Mouse (Mus musculus): ENCODE results near the gene Usp24. TPM values are rescaled to one million over a fixed set of nuclear protein-coding genes. Genes with fewer than 3 reads are reported as not detected.
A peak's percentile ranks its signal among the peaks of the same experiment; 100 is the strongest.

Usp24 gene
- polyA plus RNA-seq, 1 experiment from 2014 or later: 9.1 TPM

DNA sequence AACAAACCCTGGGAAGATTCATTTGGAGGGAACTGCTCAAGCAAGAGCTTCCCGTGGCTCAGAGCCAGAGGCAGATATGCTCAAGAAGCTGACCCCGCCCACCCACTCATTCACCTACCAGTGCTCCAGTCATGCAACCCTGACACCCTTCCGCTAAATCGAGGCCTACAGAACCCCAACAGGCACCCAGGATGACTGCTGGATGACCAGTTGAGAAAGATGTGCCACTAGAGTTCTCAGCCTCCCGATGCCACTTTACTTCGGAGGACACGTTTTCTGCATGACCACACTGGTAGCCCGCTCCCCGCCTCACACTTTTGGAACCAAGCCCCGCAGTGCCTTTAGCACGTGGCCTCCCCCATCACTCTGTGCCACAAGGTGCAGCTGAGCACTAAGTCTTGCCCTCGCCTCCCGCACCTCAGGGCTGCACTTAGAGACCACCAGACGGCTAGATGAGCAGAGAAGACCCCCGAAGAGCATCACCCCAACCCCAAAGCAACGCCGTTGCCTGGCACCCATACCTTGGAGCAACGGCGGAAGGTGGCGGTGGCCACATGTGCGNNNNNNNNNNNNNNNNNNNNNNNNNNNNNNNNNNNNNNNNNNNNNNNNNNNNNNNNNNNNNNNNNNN lies 147.3 kb downstream of the Usp24 start:
- H3K36me3 ChIP-seq: no peaks in the 10 kb centered on the region
- peak overlapping the region; percentile 68 for H3K9ac ChIP-seq
- peak overlapping the region; percentile 47 for H3K4me3 ChIP-seq
- H3K27ac ChIP-seq: no peak overlapping the region
- ATAC-seq (ENCODE audit: insufficient number of reproducible peaks, insufficient read depth, low FRiP score, low TSS enrichment, low read depth): no peak
- WGBS: 26% methylated on average over 21 of the region's 21 CpGs
- H3K4me2 ChIP-seq: peak overlapping the region; percentile 72
- no peaks in the 10 kb centered on the region for H3K9me3 ChIP-seq
- H3K27me3 ChIP-seq: peaks cover 50% of the 10 kb centered on the region
- peaks cover 14% of the 10 kb centered on the region for H3K4me1 ChIP-seq

DNA sequence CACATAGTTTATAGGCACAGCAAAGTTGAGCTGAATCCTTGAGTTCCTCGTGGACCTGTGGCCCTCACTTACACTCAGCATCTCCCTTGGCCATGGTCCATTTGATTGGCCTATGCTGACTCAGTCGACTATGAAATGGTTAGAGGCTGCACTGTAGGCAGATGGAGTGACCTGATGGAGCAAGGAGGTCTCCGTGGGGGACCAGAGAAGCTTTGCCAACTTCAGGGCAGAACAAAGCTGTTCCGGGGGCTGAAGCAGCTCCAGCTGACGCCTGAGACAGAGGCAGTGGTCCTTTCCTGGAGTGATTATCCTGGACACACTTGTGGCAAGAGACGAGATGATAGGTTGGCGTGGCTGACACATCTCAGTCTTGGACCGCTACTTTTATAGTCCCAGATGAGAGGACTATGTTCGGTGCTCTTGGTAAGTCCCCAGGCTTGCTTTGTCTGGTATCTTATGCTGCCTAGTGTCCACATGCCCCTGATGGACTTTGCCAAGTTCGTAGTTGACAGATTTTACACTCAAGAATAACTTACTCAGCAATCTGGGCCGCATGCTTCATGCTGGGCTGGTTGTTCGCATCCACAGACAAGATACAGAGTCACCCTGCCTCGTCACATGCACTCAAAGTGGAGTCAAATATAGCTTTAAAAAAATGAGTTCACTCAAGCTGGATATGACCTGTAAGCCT lies 151.6 kb downstream of the Usp24 start:
- Histone ChIP-seq H3K4me1 (peaks cover 14% of the 10 kb centered on the region), H3K9ac (no peak overlapping the region), H3K27ac (no peak overlapping the region), H3K4me3 (no peak overlapping the region), H3K27me3 (peaks cover 29% of the 10 kb centered on the region), H3K9me3 (no peaks in the 10 kb centered on the region), H3K36me3 (no peaks in the 10 kb centered on the region), H3K4me2 (no peak overlapping the region)
- ATAC-seq (ENCODE audit: insufficient number of reproducible peaks, insufficient read depth, low FRiP score, low TSS enrichment, low read depth): no peak
- 83% methylated on average over 13 of the region's 13 CpGs for WGBS

DNA sequence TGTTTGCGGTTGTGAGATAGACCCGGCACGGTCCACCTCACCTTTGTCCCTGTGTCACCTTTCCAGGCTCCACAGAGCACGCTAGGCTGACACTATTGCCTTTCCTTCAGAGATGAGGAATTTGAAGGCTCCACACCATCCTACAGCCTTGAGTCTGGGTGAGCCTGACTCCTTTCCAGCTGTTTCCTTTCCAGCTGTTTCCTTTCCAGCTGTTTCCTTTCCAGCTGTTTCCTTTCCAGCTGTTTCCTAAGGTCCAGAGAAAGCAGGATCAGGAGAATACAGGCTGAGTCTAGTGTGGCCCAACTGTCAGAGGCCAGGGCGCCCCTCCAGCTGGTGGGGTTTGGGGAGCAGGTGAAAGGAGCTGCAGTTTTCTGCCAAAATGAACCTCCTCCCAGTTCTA lies 154.9 kb downstream of the Usp24 start:
- no peak for ATAC-seq (ENCODE audit: insufficient number of reproducible peaks, insufficient read depth, low FRiP score, low TSS enrichment, low read depth)
- 76% methylated on average over 5 of the region's 5 CpGs for WGBS

DNA sequence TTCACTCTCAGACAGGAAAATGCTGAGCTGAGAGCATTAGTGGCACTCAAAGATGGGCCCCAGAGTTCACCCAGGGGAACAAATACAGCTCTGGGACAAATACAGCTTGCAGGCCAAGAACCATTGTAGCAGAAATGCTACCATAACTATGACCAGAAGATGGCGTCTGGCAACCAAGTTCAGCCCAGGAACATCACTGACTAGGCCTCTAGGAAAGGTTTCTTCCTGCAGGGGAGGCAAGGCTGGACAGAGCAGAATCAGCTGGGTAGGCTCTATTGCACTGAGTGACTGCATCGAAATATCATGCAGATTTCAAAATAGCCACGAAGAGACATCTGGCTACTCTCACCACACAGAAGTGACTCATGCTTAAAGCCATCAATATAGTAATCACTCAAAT lies 156.3 kb downstream of the Usp24 start:
- 10% methylated on average over 3 of the region's 3 CpGs for WGBS
- ATAC-seq (ENCODE audit: insufficient number of reproducible peaks, insufficient read depth, low FRiP score, low TSS enrichment, low read depth): no peak
- Histone ChIP-seq H3K9ac (no peak overlapping the region), H3K36me3 (no peaks in the 10 kb centered on the region), H3K4me3 (no peak overlapping the region), H3K4me1 (no peaks in the 10 kb centered on the region), H3K4me2 (no peak overlapping the region), H3K9me3 (no peaks in the 10 kb centered on the region), H3K27me3 (peaks cover 5% of the 10 kb centered on the region; the same call in 1 of the 2 replicates), H3K27ac (no peak overlapping the region)

More for the DNA sequence above, 154.9 kb downstream of the Usp24 start:
- Histone ChIP-seq H3K27ac (no peak overlapping the region), H3K4me1 (no peaks in the 10 kb centered on the region), H3K9ac (no peak overlapping the region), H3K36me3 (no peaks in the 10 kb centered on the region), H3K27me3 (peaks cover 5% of the 10 kb centered on the region; the same call in 1 of the 2 replicates), H3K4me3 (no peak overlapping the region), H3K9me3 (no peaks in the 10 kb centered on the region), H3K4me2 (no peak overlapping the region)

DNA sequence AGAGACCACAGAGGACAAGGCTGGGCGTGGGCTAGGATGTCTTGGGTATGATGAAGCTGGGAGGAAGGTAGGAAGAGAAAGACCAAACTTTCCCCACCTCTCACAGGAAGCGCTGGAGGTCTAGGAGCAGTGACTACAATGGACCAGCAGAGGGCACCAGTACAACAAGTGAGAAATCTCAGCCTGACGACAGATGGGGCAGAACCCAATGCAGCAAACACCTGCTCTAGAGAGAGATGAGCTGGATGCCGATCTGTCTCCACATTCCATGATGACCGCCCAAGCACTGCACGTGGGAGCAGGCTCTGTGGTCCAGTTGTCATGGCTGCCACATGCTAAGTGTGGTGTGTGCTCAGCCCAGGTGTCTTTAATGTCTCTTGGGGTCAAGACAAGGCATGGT lies 158.2 kb downstream of the Usp24 start:
- H3K4me3 ChIP-seq: no peak overlapping the region
- H3K36me3 ChIP-seq: no peaks in the 10 kb centered on the region
- H3K9ac ChIP-seq: no peak overlapping the region
- no peak overlapping the region for H3K4me2 ChIP-seq
- WGBS: 1% methylated on average over 6 of the region's 6 CpGs
- peaks cover 5% of the 10 kb centered on the region; the same call in 1 of the 2 replicates for H3K27me3 ChIP-seq
- H3K4me1 ChIP-seq: no peaks in the 10 kb centered on the region
- H3K9me3 ChIP-seq: no peaks in the 10 kb centered on the region
- H3K27ac ChIP-seq: no peak overlapping the region
- 0 out of 2 replicates have a peak, but pooled peaks have one; percentile 40 for ATAC-seq (ENCODE audit: insufficient number of reproducible peaks, insufficient read depth, low FRiP score, low TSS enrichment, low read depth)

DNA sequence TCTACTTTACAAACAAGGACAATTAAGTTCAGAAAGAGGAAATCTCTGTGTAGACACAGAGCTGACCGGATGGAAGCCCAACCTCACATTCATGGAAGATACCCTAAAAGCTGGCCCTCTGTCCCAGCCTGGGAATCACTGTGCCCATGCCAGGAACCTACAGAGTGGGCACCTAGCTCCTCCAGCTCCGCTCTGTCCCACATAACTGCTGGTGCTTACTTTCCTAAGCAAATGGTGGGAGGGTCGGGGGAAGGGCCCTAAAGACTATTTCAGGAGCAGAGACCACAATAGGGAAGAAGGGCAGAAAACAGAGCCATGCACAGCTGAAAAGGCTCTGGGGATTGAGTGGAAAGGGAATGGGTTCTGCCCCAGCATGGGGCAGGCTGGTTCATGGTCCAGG lies 164.5 kb downstream of the Usp24 start:
- H3K27me3 ChIP-seq: peaks cover 13% of the 10 kb centered on the region; the same call in 1 of the 2 replicates
- no peak overlapping the region for H3K4me3 ChIP-seq
- no peaks in the 10 kb centered on the region for H3K9me3 ChIP-seq
- H3K9ac ChIP-seq: no peak overlapping the region
- 75% methylated on average over 3 of the region's 3 CpGs for WGBS
- H3K27ac ChIP-seq: no peak overlapping the region
- ATAC-seq (ENCODE audit: insufficient number of reproducible peaks, insufficient read depth, low FRiP score, low TSS enrichment, low read depth): no peak
- H3K36me3 ChIP-seq: no peaks in the 10 kb centered on the region
- H3K4me1 ChIP-seq: peaks cover 9% of the 10 kb centered on the region; the same call in 1 of the 2 replicates
- no peak overlapping the region for H3K4me2 ChIP-seq

DNA sequence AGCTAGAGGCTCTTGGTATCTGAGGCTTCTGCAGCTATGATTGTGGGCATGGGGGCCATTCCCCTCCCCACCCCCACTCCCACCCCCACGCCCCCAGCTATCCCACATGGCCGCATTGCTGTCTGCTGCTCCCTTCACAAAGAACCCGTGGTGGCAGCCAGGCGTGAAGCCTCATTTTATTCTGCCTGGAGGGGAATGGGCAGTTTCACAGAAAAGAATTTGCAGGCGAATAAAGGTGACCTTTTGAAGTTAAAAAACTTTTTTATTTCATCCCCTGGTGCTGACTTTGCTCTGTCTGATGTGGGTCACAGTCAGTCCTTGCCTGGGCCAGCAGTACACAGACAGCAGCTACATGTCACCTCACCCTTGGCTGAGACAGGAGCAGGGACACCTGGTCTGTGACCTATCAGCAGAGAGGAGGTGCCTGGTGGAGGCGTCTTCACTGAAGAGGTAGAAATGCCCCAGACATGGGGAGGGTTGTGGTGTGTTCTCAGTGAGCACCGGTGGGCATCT lies 167.3 kb downstream of the Usp24 start:
- Histone ChIP-seq H3K4me1 (peaks cover 9% of the 10 kb centered on the region; the same call in 1 of the 2 replicates), H3K27me3 (peaks cover 13% of the 10 kb centered on the region; the same call in 1 of the 2 replicates)

DNA sequence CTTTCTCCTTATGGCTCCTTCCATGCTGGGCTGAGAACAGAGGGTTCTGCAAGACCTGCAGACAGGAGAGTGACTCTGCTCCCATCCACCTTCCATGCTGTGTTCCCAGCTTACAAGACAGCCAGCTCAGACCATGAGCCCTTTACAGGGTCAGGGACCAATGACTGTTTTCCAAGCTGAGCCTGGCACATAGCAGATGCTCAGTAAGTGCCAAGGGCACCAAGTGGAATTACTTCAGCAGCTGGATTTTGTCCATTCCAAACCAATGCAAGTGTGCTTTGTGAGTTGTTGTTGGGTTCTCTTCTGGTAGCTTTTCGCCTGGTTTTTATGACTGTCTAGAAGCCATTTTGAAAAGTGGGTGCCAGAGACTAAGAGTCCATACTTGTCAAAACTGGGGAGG lies 167.8 kb downstream of the Usp24 start:
- H3K36me3 ChIP-seq: no peaks in the 10 kb centered on the region
- no peak overlapping the region for H3K27ac ChIP-seq
- H3K9ac ChIP-seq: no peak overlapping the region
- H3K4me1 ChIP-seq: peaks cover 9% of the 10 kb centered on the region; the same call in 1 of the 2 replicates
- ATAC-seq (ENCODE audit: insufficient number of reproducible peaks, insufficient read depth, low FRiP score, low TSS enrichment, low read depth): no peak
- H3K27me3 ChIP-seq: peaks cover 13% of the 10 kb centered on the region; the same call in 1 of the 2 replicates
- WGBS: 88% methylated on average over 1 of the region's 1 CpGs
- H3K9me3 ChIP-seq: no peaks in the 10 kb centered on the region
- no peak overlapping the region for H3K4me3 ChIP-seq
- H3K4me2 ChIP-seq: no peak overlapping the region

More for the DNA sequence above, 167.3 kb downstream of the Usp24 start:
- Histone ChIP-seq H3K36me3 (no peaks in the 10 kb centered on the region), H3K9ac (no peak overlapping the region), H3K9me3 (no peaks in the 10 kb centered on the region), H3K4me3 (no peak overlapping the region), H3K4me2 (no peak overlapping the region), H3K27ac (no peak overlapping the region)
- ATAC-seq (ENCODE audit: insufficient number of reproducible peaks, insufficient read depth, low FRiP score, low TSS enrichment, low read depth): no peak
- 37% methylated on average over 7 of the region's 7 CpGs for WGBS

DNA sequence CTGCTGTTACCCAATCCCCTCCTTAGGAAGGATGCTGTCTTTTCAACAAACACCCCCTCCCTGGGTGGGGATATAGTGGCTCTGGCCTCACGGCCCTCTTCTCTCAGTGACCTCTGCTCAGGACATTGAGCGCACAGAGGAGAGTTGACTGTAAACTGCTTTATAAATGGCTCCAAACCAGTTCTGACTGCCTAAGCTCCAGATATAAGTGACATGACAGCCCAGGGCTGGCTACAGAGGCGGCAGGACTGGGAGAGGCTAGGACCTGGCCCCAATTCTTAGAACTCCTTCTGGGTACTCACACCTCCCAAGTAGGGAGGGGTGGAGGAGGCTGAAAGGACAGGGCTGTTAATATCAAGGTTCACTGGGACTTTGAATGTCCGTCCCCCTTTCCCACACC lies 174.6 kb downstream of the Usp24 start:
- no peaks in the 10 kb centered on the region for H3K9me3 ChIP-seq

More for the DNA sequence above, 174.6 kb downstream of the Usp24 start:
- Histone ChIP-seq H3K27ac (no peak overlapping the region), H3K27me3 (peaks cover 6% of the 10 kb centered on the region), H3K4me1 (no peaks in the 10 kb centered on the region), H3K9ac (no peak overlapping the region), H3K4me3 (no peak overlapping the region), H3K4me2 (no peak overlapping the region), H3K36me3 (no peaks in the 10 kb centered on the region)
- 67% methylated on average over 4 of the region's 4 CpGs for WGBS
- no peak for ATAC-seq (ENCODE audit: insufficient number of reproducible peaks, insufficient read depth, low FRiP score, low TSS enrichment, low read depth)

Other genes with a start within 250 kb of the Usp24 start
- gene Pcsk9, start 148.1 kb downstream of the Usp24 start, polyA plus RNA-seq (2015; fragmentation: Nextera tagmentation; extraction: Ambion mirVana): 2.9 and 3.4 TPM in 2 replicates
- not detected in 2 replicates for gene Bsnd, start 176.1 kb downstream of the Usp24 start, polyA plus RNA-seq (2015; fragmentation: Nextera tagmentation; extraction: Ambion mirVana)
- gene Dhcr24, start 244.8 kb downstream of the Usp24 start, polyA plus RNA-seq (2015; fragmentation: Nextera tagmentation; extraction: Ambion mirVana): 6.9 TPM in 2 replicates